Mouse (Mus musculus) megakaryocyte-erythroid progenitor cell, adult 5-6 weeks (primary cell): Measurements from ENCODE around the gene Scn2b. TPM values are rescaled to one million over a fixed set of nuclear protein-coding genes. Genes with fewer than 3 reads are reported as not detected.

Experiments
- ATAC-seq: replicated peaks from 2 replicates; pipeline ENCODE4 v1.8.0; 2016; ENCODE audit warnings: mild to moderate bottlenecking, inconsistent platforms; ENCODE audit not compliant: severe bottlenecking, poor library complexity, low FRiP score, low TSS enrichment
- total RNA-seq, 2 experiments: library from RNA; stranded (forward) in 1 of 2; stranded (reverse) in 1 of 2; fragments of 200-1000, 215-1000 nt in 1 of 2; fragments of >200 nt in 1 of 2; fragmentation: Nextera tagmentation in 1 of 2; gene quantifications; 2 replicates each; pipeline ENCODE4 v1.2.3; 2014 to 2017

The Scn2b gene
- total RNA-seq, 2 experiments from 2014 or later: not detected

- ATAC-seq: no peak
Observed at GRCm38 (mm10) chr9:45150933-45151332, 33.4 kb downstream of the Scn2b start.

- ATAC-seq: no peak
Observed at GRCm38 (mm10) chr9:45153361-45153760, 35.8 kb downstream of the Scn2b start.

- no peak for ATAC-seq
Observed at GRCm38 (mm10) chr9:45167903-45168302, 50.3 kb downstream of the Scn2b start.

- no peak for ATAC-seq
Observed at GRCm38 (mm10) chr9:45170150-45170549, 52.6 kb downstream of the Scn2b start.

GRCm38 (mm10) chr9:45171073-45171610 lies 53.6 kb downstream of the Scn2b start:
- no peak for ATAC-seq

- ATAC-seq: no peak
Observed at GRCm38 (mm10) chr9:45173475-45173874, 55.9 kb downstream of the Scn2b start.

- ATAC-seq: no peak
Observed at GRCm38 (mm10) chr9:45179282-45179681, 61.7 kb downstream of the Scn2b start.

Other genes starting within 250 kb of the Scn2b start
- gene Kmt2a, start 236.5 kb upstream of the Scn2b start, total RNA-seq (2014; fragmentation: Nextera tagmentation): 97.4 and 110 TPM in 2 replicates
- 14.0 and 23.6 TPM in 2 replicates for gene Kmt2a, start 236.5 kb upstream of the Scn2b start, total RNA-seq (2017)
- 751 and 827 TPM in 2 replicates for gene Atp5l, start 197.0 kb upstream of the Scn2b start, total RNA-seq (2014; fragmentation: Nextera tagmentation)
- gene Atp5l, start 197.0 kb upstream of the Scn2b start, total RNA-seq (2017): 149 and 255 TPM in 2 replicates
- 58.0 and 64.3 TPM in 2 replicates for gene Ube4a, start 152.2 kb upstream of the Scn2b start, total RNA-seq (2014; fragmentation: Nextera tagmentation)
- 40.6 and 50.2 TPM in 2 replicates for gene Ube4a, start 152.2 kb upstream of the Scn2b start, total RNA-seq (2017)
- gene Cd3g, start 137.4 kb upstream of the Scn2b start, total RNA-seq (2014; fragmentation: Nextera tagmentation): 2.3 and 17.7 TPM in 2 replicates
- 2.6 and 14.6 TPM in 2 replicates for gene Cd3g, start 137.4 kb upstream of the Scn2b start, total RNA-seq (2017)
- 5.5 and 24.0 TPM in 2 replicates for gene Cd3d, start 136.0 kb upstream of the Scn2b start, total RNA-seq (2014; fragmentation: Nextera tagmentation)
- gene Cd3d, start 136.0 kb upstream of the Scn2b start, total RNA-seq (2017): not detected in 2 replicates
- gene Cd3e, start 108.2 kb upstream of the Scn2b start, total RNA-seq (2014; fragmentation: Nextera tagmentation): 10.5 and 20.5 TPM in 2 replicates
- gene Cd3e, start 108.2 kb upstream of the Scn2b start, total RNA-seq (2017): not detected in 2 replicates
- 0.77 TPM in 1 of 2 replicates, not detected in the other for gene Mpzl2, start 78.0 kb upstream of the Scn2b start, total RNA-seq (2014; fragmentation: Nextera tagmentation)
- gene Mpzl2, start 78.0 kb upstream of the Scn2b start, total RNA-seq (2017): not detected in 2 replicates
- not detected in 2 replicates for gene Mpzl3, start 62.6 kb upstream of the Scn2b start, total RNA-seq (2014; fragmentation: Nextera tagmentation)
- 0.65 TPM in 1 of 2 replicates, not detected in the other for gene Mpzl3, start 62.6 kb upstream of the Scn2b start, total RNA-seq (2017)
- gene Jaml, start 38.6 kb upstream of the Scn2b start, total RNA-seq (2014; fragmentation: Nextera tagmentation): 0.79 and 0.81 TPM in 2 replicates
- 0.61 and 0.94 TPM in 2 replicates for gene Jaml, start 38.6 kb upstream of the Scn2b start, total RNA-seq (2017)
- 0.22 and 1.2 TPM in 2 replicates for gene Scn4b, start 20.6 kb downstream of the Scn2b start, total RNA-seq (2014; fragmentation: Nextera tagmentation)
- gene Scn4b, start 20.6 kb downstream of the Scn2b start, total RNA-seq (2017): 1.1 TPM in 1 of 2 replicates, not detected in the other
- not detected in 2 replicates for gene BC049352, start 64.2 kb downstream of the Scn2b start, total RNA-seq (2014; fragmentation: Nextera tagmentation)
- gene BC049352, start 64.2 kb downstream of the Scn2b start, total RNA-seq (2017): not detected in 2 replicates
- not detected in 2 replicates for gene Tmprss4, start 86.3 kb downstream of the Scn2b start, total RNA-seq (2014; fragmentation: Nextera tagmentation)
- gene Tmprss4, start 86.3 kb downstream of the Scn2b start, total RNA-seq (2017): not detected in 2 replicates
- 0.12 and 2.7 TPM in 2 replicates for gene Il10ra, start 151.4 kb downstream of the Scn2b start, total RNA-seq (2014; fragmentation: Nextera tagmentation)
- gene Il10ra, start 151.4 kb downstream of the Scn2b start, total RNA-seq (2017): 0.30 and 1.4 TPM in 2 replicates
- not detected in 2 replicates for gene Tmprss13, start 201.3 kb downstream of the Scn2b start, total RNA-seq (2014; fragmentation: Nextera tagmentation)
- gene Tmprss13, start 201.3 kb downstream of the Scn2b start, total RNA-seq (2017): not detected in 2 replicates